Mouse (Mus musculus) brown adipose tissue, adult 24 weeks (tissue): ENCODE data around the gene Mef2b. TPM values are rescaled to one million over a fixed set of nuclear protein-coding genes. Genes with fewer than 3 reads are reported as not detected.

Source experiments
- H3K27ac ChIP-seq: fragments of 200-500 bp; replicated peaks from 2 replicates; pipeline ENCODE4 v1.5.1; 2012; ENCODE audit warnings: low read depth, mild to moderate bottlenecking, low read length
- H3K4me1 ChIP-seq: fragments of 200-500 bp; 2 replicates; pipeline ENCODE4 v1.6.1; 2012; ENCODE audit warnings: low read length, mixed read lengths; ENCODE audit not compliant: control insufficient read depth, insufficient read depth, insufficient read length
- H3K4me3 ChIP-seq: fragments of 200-500 bp; 2 replicates; pipeline ENCODE4 v1.5.1; 2012; ENCODE audit warnings: low read depth, mild to moderate bottlenecking, low read length, moderate library complexity; ENCODE audit not compliant: insufficient read depth
- polyA plus RNA-seq: library from polyadenylated mRNA; stranded (reverse); fragments of >200 nt; gene quantifications from 2 replicates; pipeline ENCODE4 v1.2.4, GENCODE M21; 2012; ENCODE audit not compliant: missing spikeins, insufficient read depth, insufficient read length

Gene Mef2b
- polyA plus RNA-seq, 1 experiment, result not detected

DNA sequence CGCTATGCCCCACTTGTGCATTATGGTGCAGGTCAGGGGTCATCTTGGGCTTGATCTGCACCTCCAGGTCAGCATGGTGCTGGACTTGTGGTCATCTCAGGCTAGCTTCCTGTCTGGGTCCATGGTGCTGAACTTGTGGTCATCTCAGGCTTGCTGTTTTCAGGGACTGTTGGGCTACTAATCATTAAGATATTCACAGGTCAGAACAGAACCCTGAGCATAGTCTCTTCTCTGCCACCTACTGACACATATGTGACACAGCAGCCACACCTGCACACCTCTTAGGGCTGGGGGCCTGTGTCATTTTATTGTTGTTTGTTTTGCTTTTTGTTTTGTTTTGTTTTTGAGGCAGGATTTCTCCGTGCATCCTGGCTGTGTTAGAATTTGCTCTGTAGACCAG lies 16.6 kb upstream of the Mef2b start:
- no peak overlapping the region for H3K27ac ChIP-seq
- no peak overlapping the region for H3K4me3 ChIP-seq
- no peaks in the 10 kb centered on the region for H3K4me1 ChIP-seq

GRCm38 (mm10) chr8:70124992-70125391 lies 14.5 kb upstream of the Mef2b start:
- H3K4me1 ChIP-seq, result peaks cover under 1% of the 10 kb centered on the region; the same call in 1 of the 2 replicates
- no peak overlapping the region for H3K27ac ChIP-seq
- no peak overlapping the region for H3K4me3 ChIP-seq

DNA sequence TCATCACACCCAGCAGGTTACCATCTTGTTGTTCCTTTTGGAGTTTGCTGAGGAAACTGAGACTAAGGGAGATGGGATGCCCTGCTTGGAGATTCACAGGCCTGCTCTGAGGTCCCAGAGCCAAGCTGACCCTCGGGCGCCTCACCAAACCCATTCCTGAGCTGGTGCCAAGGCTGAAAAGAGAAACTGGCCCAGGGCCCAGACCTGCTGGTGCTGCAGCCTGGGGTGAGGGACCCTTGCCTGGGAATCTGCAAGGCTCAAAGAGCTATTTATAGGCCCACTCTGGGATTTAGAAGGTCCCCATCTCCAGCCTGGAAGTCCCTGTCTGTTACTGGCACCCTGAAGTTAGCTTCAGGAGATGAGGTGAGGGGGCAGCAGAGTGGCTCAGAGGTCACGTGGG lies 11.1 kb upstream of the Mef2b start:
- no peak overlapping the region; the same call in 1 of the 2 replicates for H3K27ac ChIP-seq
- H3K4me1 ChIP-seq, result peaks cover 13% of the 10 kb centered on the region

GRCm38 (mm10) chr8:70129309-70129952 lies 10.1 kb upstream of the Mef2b start:
- Histone ChIP-seq H3K4me1 (peaks cover 13% of the 10 kb centered on the region), H3K4me3 (no peak overlapping the region), H3K27ac (peak overlapping the region; percentile 93)

More for the DNA sequence above, 11.1 kb upstream of the Mef2b start:
- H3K4me3 ChIP-seq, result no peak overlapping the region

DNA sequence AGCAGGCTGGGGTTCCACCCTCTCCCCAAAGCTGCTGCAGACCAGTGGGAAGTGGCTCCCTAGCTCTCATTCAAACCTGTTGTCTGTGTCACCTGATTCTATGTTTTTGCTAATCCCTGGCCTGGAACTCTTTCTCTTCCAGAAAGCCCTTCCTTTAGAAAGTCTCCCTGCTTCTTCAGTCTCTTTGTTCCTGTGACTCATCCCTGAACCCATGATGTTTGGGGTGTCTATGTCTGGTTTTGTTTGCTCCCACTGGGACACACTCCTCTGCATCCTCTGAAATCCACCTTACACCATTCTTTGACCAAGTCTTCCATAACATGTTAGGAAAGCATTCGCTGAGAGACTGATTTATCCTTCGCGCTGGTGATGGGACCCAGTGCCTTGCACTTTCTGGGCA lies 9.4 kb upstream of the Mef2b start:
- Histone ChIP-seq H3K4me3 (no peak overlapping the region), H3K4me1 (peaks cover 13% of the 10 kb centered on the region), H3K27ac (peak overlapping the region; percentile 46)

DNA sequence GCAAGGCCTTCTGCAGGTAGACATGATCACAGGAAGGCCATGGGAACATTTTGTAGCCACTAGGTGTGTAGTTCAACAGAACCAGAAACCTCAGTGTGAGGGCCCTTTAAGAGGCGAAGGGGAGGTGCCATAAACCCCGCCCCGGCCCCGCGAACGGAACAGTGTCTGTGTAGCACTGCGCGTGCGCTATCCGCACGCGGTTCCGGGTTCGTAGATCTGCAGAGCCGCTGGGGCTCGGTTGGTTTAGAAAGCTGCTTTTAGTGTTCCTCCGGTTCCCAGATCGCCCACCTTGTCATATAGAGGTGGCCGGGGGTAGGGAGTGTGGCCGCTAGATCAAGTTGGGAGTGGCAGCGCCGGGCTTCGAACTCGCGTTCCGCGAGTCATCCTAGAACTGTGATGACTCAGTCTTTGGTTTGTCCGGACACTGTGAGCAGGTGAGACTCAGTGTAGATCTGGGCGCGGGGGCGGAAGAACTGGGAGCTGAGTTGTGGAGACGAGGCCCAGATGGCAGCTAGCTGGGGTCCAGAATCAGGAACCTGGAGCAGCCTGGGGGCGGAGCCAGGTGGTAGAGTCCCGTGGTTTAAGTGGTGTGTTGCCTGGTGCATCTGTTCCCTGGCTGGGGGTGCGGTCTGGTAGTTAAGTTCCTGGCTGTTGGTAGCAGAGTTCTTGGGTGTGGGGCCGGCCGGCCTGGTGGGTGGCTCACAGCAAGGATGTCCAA lies 8.2 kb upstream of the Mef2b start, which contains the start of gene Nr2c2ap:
Nr2c2ap (plus strand) TSS at position 168 of the 718 bp plus-strand sequence.
- peak within 1 kb of the TSS; percentile 70 for H3K4me3 ChIP-seq
- peak within 1 kb of the TSS; percentile 46 for H3K27ac ChIP-seq
- peaks cover 13% of the 10 kb centered on the region for H3K4me1 ChIP-seq

DNA sequence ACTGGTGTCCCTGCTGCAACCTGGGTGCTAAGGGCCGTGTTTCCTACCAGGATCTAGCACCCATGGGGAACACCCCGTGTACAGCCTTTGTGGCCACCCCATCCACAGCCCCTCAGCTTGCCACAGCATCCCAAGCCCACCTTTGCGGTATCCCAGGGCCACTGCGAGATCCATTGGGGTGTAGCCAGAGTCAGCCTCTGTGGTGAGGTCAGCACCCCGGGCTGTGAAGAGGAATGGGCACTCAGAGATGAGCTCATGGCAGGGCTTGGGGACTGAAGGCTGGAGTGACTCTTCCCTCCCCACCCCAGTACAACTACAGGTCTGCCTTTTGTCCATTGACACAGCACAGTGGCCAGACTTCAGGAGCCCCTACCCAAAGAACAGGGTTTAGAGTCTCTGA lies 5.4 kb upstream of the Mef2b start:
- Histone ChIP-seq H3K4me3 (no peak overlapping the region), H3K27ac (no peak overlapping the region), H3K4me1 (peaks cover 13% of the 10 kb centered on the region)

DNA sequence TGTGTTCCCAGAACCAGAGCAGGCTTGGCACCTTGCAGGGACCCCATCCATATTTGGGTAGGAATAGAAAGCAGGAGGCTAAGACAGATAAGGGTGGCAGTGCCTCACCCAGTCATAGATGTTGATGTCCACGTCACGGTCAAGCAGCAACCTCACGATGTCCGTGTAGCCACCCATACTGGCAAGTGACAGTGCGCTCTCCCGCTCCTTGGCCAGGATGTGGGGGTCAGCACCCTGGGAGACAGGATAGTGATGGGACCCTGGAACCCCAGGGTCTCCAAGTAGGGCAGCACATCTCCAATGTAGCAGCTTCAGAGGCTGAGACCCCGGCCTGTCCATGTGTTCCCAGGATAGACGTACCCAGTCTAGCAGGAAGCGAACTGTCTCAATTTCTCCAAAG lies 4.6 kb upstream of the Mef2b start:
- Histone ChIP-seq H3K27ac (no peak overlapping the region), H3K4me3 (no peak overlapping the region)

GRCm38 (mm10) chr8:70136591-70136990 lies 2.9 kb upstream of the Mef2b start:
- H3K27ac ChIP-seq, result no peak overlapping the region
- peaks cover 9% of the 10 kb centered on the region for H3K4me1 ChIP-seq
- H3K4me3 ChIP-seq, result no peak overlapping the region

More for the DNA sequence above, 4.6 kb upstream of the Mef2b start:
- H3K4me1 ChIP-seq, result peaks cover 13% of the 10 kb centered on the region

GRCm38 (mm10) chr8:70137890-70138289 lies 1.6 kb upstream of the Mef2b start:
- peaks cover 5% of the 10 kb centered on the region for H3K4me1 ChIP-seq
- no peak overlapping the region for H3K27ac ChIP-seq
- H3K4me3 ChIP-seq, result peak overlapping the region; percentile 70; the same call in 1 of the 2 replicates

GRCm38 (mm10) chr8:70139981-70140380 lies 470 bp downstream of the Mef2b start:
- Histone ChIP-seq H3K4me3 (peak overlapping the region; percentile 81), H3K4me1 (peaks cover 5% of the 10 kb centered on the region), H3K27ac (peak overlapping the region; percentile 75)

GRCm38 (mm10) chr8:70147678-70148607 lies 8.4 kb downstream of the Mef2b start:
- Histone ChIP-seq H3K27ac (no peak overlapping the region), H3K4me1 (no peaks in the 10 kb centered on the region), H3K4me3 (no peak overlapping the region)

- Histone ChIP-seq H3K4me3 (no peak overlapping the region), H3K27ac (no peak overlapping the region), H3K4me1 (no peaks in the 10 kb centered on the region)
Measured at GRCm38 (mm10) chr8:70150158-70150557, 10.6 kb downstream of the Mef2b start.

DNA sequence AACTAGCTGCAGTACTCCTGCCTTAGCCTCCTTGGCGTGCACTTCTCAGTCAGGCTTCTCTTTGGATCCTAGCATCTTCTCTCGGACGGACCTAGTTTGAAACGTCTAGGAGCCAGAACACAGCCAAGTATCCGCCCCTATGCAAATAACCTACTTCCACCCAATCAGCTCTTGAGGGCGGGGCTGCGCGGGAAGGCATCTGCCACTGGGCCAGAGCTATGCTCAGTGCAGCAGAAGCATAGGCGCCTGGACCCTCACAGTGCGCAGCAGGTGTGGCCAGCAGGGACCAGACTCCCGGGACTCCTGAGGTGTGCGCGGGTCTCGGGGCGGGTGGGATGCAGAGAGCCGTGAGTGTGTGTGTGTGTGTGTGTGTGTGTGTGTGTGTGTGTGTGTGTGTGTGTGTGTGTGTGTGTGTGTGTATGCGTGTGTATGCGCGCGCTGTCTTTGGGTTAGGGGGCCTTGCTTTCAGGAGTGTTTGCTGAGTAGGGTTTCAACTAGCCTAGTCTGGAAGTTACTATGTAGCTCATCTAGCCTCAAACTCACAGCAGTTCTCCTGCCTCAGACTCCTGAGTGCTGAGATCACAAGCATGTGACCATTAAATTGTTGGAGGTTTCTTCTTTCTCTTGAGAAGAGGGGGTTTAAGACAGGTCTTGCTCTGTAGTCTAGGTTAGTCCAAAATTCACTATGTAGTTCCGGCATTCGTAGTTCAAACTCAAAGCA lies 13.2 kb downstream of the Mef2b start:
- Histone ChIP-seq H3K4me3 (0 out of 2 replicates have a peak overlapping the region, but pooled peaks have one; percentile 14), H3K4me1 (no peaks in the 10 kb centered on the region), H3K27ac (no peak overlapping the region)
